Mouse (Mus musculus): ENCODE data around the gene Mfsd5. TPM values are rescaled to one million over a fixed set of nuclear protein-coding genes. Genes with fewer than 3 reads are reported as not detected.

The Mfsd5 gene
- polyA plus RNA-seq, 1 experiment from 2014 or later: 39.3 TPM

GRCm38 (mm10) chr15:102242404-102243228 lies 36.6 kb upstream of the Mfsd5 start:
- peak overlapping the region; percentile 92; the same call in 1 of the 2 replicates for H3K4me2 ChIP-seq
- peaks cover 35% of the 10 kb centered on the region for H3K27me3 ChIP-seq
- no peaks in the 10 kb centered on the region for H3K36me3 ChIP-seq
- H3K4me3 ChIP-seq: 0 out of 2 replicates have a peak overlapping the region, but pooled peaks have one; percentile 58
- peaks cover 41% of the 10 kb centered on the region for H3K4me1 ChIP-seq (replicated peaks)
- peak overlapping the region; percentile 96; the same call in 1 of the 2 replicates for H3K27ac ChIP-seq
- H3K9me3 ChIP-seq (replicated peaks): no peaks in the 10 kb centered on the region
- H3K9ac ChIP-seq: no peak overlapping the region
- no peak for ATAC-seq (replicated peaks; ENCODE audit: insufficient number of reproducible peaks, insufficient read depth, low FRiP score, low read depth)
- WGBS: 46% methylated on average over 12 of the region's 12 CpGs

- H3K27me3 ChIP-seq: peaks cover 35% of the 10 kb centered on the region
- H3K4me1 ChIP-seq (replicated peaks): peaks cover 50% of the 10 kb centered on the region
- peak overlapping the region; percentile 96 for H3K27ac ChIP-seq
These were observed 35.7 kb upstream of the Mfsd5 start for GRCm38 (mm10) chr15:102243229-102244190.

GRCm38 (mm10) chr15:102244306-102245191 lies 34.7 kb upstream of the Mfsd5 start:
- Histone ChIP-seq H3K27me3 (peaks cover 39% of the 10 kb centered on the region), H3K27ac (peak overlapping the region; percentile 96), H3K4me3 (peak overlapping the region; percentile 58), H3K4me2 (peak overlapping the region; percentile 92), H3K36me3 (no peaks in the 10 kb centered on the region), H3K9ac (peak overlapping the region; percentile 58), H3K9me3 (replicated peaks) (no peaks in the 10 kb centered on the region), H3K4me1 (replicated peaks) (peaks cover 60% of the 10 kb centered on the region)
- ATAC-seq (replicated peaks; ENCODE audit: insufficient number of reproducible peaks, insufficient read depth, low FRiP score, low read depth): no peak
- WGBS: 18% methylated on average over 19 of the region's 19 CpGs

More at GRCm38 (mm10) chr15:102243229-102244190, 35.7 kb upstream of the Mfsd5 start:
- Histone ChIP-seq H3K9ac (peak overlapping the region; percentile 39; the same call in 1 of the 2 replicates), H3K9me3 (replicated peaks) (no peaks in the 10 kb centered on the region), H3K4me3 (peak overlapping the region; percentile 58), H3K4me2 (peak overlapping the region; percentile 92), H3K36me3 (no peaks in the 10 kb centered on the region)
- 27% methylated on average over 22 of the region's 22 CpGs for WGBS
- ATAC-seq (replicated peaks; ENCODE audit: insufficient number of reproducible peaks, insufficient read depth, low FRiP score, low read depth): no peak

GRCm38 (mm10) chr15:102245461-102245881 lies 33.8 kb upstream of the Mfsd5 start:
- Histone ChIP-seq H3K9me3 (replicated peaks) (no peaks in the 10 kb centered on the region), H3K9ac (peak overlapping the region; percentile 58), H3K27me3 (peaks cover 44% of the 10 kb centered on the region), H3K36me3 (no peaks in the 10 kb centered on the region), H3K4me3 (peak overlapping the region; percentile 58), H3K27ac (peak overlapping the region; percentile 96), H3K4me2 (peak overlapping the region; percentile 92), H3K4me1 (replicated peaks) (peaks cover 65% of the 10 kb centered on the region)
- WGBS: 7% methylated on average over 14 of the region's 14 CpGs
- no peak for ATAC-seq (replicated peaks; ENCODE audit: insufficient number of reproducible peaks, insufficient read depth, low FRiP score, low read depth)

GRCm38 (mm10) chr15:102245891-102246741 lies 33.1 kb upstream of the Mfsd5 start:
- Histone ChIP-seq H3K4me3 (peak overlapping the region; percentile 58), H3K4me1 (replicated peaks) (peaks cover 62% of the 10 kb centered on the region), H3K36me3 (no peaks in the 10 kb centered on the region), H3K27me3 (peaks cover 47% of the 10 kb centered on the region), H3K4me2 (peak overlapping the region; percentile 92), H3K9me3 (replicated peaks) (no peaks in the 10 kb centered on the region), H3K27ac (peak overlapping the region; percentile 96), H3K9ac (peak overlapping the region; percentile 58)
- ATAC-seq (replicated peaks; ENCODE audit: insufficient number of reproducible peaks, insufficient read depth, low FRiP score, low read depth): peak; percentile 54
- WGBS: under 1% methylated on average over 41 of the region's 44 CpGs

- WGBS: under 1% methylated on average over 33 of the region's 35 CpGs
- no peaks in the 10 kb centered on the region for H3K36me3 ChIP-seq
- no peaks in the 10 kb centered on the region for H3K9me3 ChIP-seq (replicated peaks)
- peaks cover 46% of the 10 kb centered on the region for H3K27me3 ChIP-seq
- H3K9ac ChIP-seq: peak overlapping the region; percentile 58
- H3K27ac ChIP-seq: peak overlapping the region; percentile 96
- H3K4me2 ChIP-seq: peak overlapping the region; percentile 92
- peak overlapping the region; percentile 58 for H3K4me3 ChIP-seq
- peak; percentile 65 for ATAC-seq (replicated peaks; ENCODE audit: insufficient number of reproducible peaks, insufficient read depth, low FRiP score, low read depth)
- H3K4me1 ChIP-seq (replicated peaks): peaks cover 62% of the 10 kb centered on the region
These were observed 32.4 kb upstream of the Mfsd5 start for GRCm38 (mm10) chr15:102246866-102247251.

- Histone ChIP-seq H3K36me3 (no peaks in the 10 kb centered on the region), H3K4me1 (replicated peaks) (peaks cover 62% of the 10 kb centered on the region), H3K9me3 (replicated peaks) (no peaks in the 10 kb centered on the region), H3K27me3 (peaks cover 49% of the 10 kb centered on the region), H3K4me2 (peak overlapping the region; percentile 92), H3K27ac (peak overlapping the region; percentile 96), H3K4me3 (peak overlapping the region; percentile 58), H3K9ac (peak overlapping the region; percentile 61)
- peak; percentile 64 for ATAC-seq (replicated peaks; ENCODE audit: insufficient number of reproducible peaks, insufficient read depth, low FRiP score, low read depth)
- under 1% methylated on average over 61 of the region's 65 CpGs for WGBS
These were observed 31.8 kb upstream of the Mfsd5 start for GRCm38 (mm10) chr15:102247252-102248130.

GRCm38 (mm10) chr15:102248131-102248811 lies 31.0 kb upstream of the Mfsd5 start:
- peaks cover 54% of the 10 kb centered on the region for H3K4me1 ChIP-seq (replicated peaks)
- H3K9ac ChIP-seq: peak overlapping the region; percentile 61
- 15% methylated on average over 8 of the region's 8 CpGs for WGBS
- no peak for ATAC-seq (replicated peaks; ENCODE audit: insufficient number of reproducible peaks, insufficient read depth, low FRiP score, low read depth)
- H3K36me3 ChIP-seq: no peaks in the 10 kb centered on the region
- H3K9me3 ChIP-seq (replicated peaks): no peaks in the 10 kb centered on the region
- peak overlapping the region; percentile 58 for H3K4me3 ChIP-seq
- H3K27ac ChIP-seq: peak overlapping the region; percentile 96
- H3K27me3 ChIP-seq: peaks cover 46% of the 10 kb centered on the region
- peak overlapping the region; percentile 92 for H3K4me2 ChIP-seq

- peaks cover 49% of the 10 kb centered on the region for H3K4me1 ChIP-seq (replicated peaks)
- peak overlapping the region; percentile 96 for H3K27ac ChIP-seq
- peaks cover 46% of the 10 kb centered on the region for H3K27me3 ChIP-seq
- H3K9ac ChIP-seq: no peak overlapping the region
- H3K4me2 ChIP-seq: peak overlapping the region; percentile 92
- 3% methylated on average over 3 of the region's 3 CpGs for WGBS
- no peaks in the 10 kb centered on the region for H3K36me3 ChIP-seq
- H3K9me3 ChIP-seq (replicated peaks): no peaks in the 10 kb centered on the region
- 0 out of 2 replicates have a peak overlapping the region, but pooled peaks have one; percentile 30 for H3K4me3 ChIP-seq
- ATAC-seq (replicated peaks; ENCODE audit: insufficient number of reproducible peaks, insufficient read depth, low FRiP score, low read depth): no peak
These were observed 30.5 kb upstream of the Mfsd5 start for GRCm38 (mm10) chr15:102248812-102249191.
